Mouse (Mus musculus): Measurements from ENCODE around the gene Uchl5. TPM values are rescaled to one million over a fixed set of nuclear protein-coding genes. Genes with fewer than 3 reads are reported as not detected.

Gene Uchl5
- polyA plus RNA-seq, 1 experiment from 2014 or later = 47.5 TPM

DNA sequence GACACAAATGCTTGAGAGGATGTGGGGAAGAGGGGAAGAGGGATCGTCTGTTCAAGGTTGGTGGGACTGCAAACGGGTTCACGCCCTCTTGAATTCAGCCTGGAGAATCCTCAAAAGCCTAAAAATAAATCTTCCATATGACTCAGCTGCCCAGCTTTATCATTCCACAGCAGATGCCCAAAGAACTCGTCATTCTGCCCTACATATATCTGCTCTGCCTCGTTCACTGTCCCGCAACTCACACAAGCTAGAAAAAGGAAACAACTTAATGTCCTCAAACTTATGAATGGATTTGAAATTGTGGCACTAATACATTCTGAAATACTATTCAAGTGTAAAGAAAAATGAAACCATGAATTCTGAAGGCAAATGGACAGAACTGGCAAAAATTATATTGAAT is 3.2 kb upstream of the Uchl5 start:
- no peak for TF ChIP-seq CTCF (IDR thresholded peaks at IDR 0.05; ENCODE audit: low read depth)
- TF ChIP-seq EP300 (IDR thresholded peaks at IDR 0.05; ENCODE audit: low read depth) = no peak
- WGBS (ENCODE audit: insufficient replicate concordance) = 46% methylated on average over 6 of the region's 6 CpGs
- no peaks in the 10 kb centered on the region for H3K36me3 ChIP-seq (replicated peaks; ENCODE audit: insufficient read depth, low read length)
- no peak overlapping the region for H3K9ac ChIP-seq (replicated peaks)
- H3K4me1 ChIP-seq (ENCODE audit: insufficient read depth) = 0 out of 2 replicates have a peak, but pooled peaks cover 2% of the 10 kb centered on the region
- H3K27me3 ChIP-seq (ENCODE audit: insufficient read depth, low read length) = no peaks in the 10 kb centered on the region
- H3K4me3 ChIP-seq (ENCODE audit: low read depth, low read length) = no peak overlapping the region
- ATAC-seq = no peak
- no peak for DNase-seq
- no peaks in the 10 kb centered on the region for H3K9me3 ChIP-seq (ENCODE audit: low read length)
- H3K4me2 ChIP-seq (ENCODE audit: low read depth, low read length) = no peak overlapping the region
- no peak overlapping the region for H3K27ac ChIP-seq (ENCODE audit: low read depth)

DNA sequence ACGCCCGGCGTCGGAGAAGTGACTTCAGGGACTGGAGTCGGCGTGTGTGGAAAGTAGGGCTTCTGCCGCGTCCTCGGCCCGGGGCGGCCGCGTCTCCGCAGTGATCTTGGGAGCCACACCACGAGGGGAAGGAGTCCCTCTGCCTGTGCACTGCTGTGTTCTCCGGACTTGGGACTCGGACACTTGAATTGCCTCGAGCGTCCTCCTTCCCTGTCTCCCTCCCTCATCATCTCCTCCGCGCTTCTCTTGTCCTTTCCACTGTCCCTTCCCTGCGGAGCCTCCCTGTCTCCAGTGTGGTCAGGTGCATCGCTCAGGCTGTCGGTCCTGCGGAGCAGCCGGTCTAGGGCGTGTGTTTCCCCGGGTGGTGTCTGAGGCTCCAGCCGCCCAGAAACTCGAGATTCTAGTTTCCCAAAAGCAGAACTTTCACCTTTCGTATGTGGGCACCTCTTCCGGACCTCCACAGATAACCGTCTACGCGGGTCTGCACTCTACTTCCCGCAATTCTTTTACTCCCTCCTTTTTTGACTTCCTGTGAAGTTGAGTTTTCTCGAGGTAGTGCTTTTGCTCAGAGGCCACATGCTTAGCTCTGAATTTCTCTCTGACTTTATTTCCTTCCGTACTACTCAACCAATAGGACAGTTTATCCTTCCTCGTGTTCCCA is 616 bp downstream of the Uchl5 start:
- no peaks in the 10 kb centered on the region for H3K27me3 ChIP-seq (ENCODE audit: insufficient read depth, low read length)
- 0 out of 2 replicates have a peak, but pooled peaks cover 5% of the 10 kb centered on the region for H3K36me3 ChIP-seq (replicated peaks; ENCODE audit: insufficient read depth, low read length)
- H3K4me2 ChIP-seq (ENCODE audit: low read depth, low read length) = peak overlapping the region; percentile 81
- H3K4me1 ChIP-seq (ENCODE audit: insufficient read depth) = 0 out of 2 replicates have a peak, but pooled peaks cover 2% of the 10 kb centered on the region
- peak overlapping the region; percentile 95 for H3K4me3 ChIP-seq (ENCODE audit: low read depth, low read length)
- TF ChIP-seq EP300 (IDR thresholded peaks at IDR 0.05; ENCODE audit: low read depth) (no peak), CTCF (IDR thresholded peaks at IDR 0.05; ENCODE audit: low read depth) (no peak)
- H3K9me3 ChIP-seq (ENCODE audit: low read length) = no peaks in the 10 kb centered on the region
- DNase-seq (no peak), ATAC-seq (peak; percentile 40)
- peak overlapping the region; percentile 95 for H3K9ac ChIP-seq (replicated peaks)
- H3K27ac ChIP-seq (ENCODE audit: low read depth) = peak overlapping the region; percentile 88
- under 1% methylated on average over 38 of the region's 39 CpGs for WGBS (ENCODE audit: insufficient replicate concordance)

DNA sequence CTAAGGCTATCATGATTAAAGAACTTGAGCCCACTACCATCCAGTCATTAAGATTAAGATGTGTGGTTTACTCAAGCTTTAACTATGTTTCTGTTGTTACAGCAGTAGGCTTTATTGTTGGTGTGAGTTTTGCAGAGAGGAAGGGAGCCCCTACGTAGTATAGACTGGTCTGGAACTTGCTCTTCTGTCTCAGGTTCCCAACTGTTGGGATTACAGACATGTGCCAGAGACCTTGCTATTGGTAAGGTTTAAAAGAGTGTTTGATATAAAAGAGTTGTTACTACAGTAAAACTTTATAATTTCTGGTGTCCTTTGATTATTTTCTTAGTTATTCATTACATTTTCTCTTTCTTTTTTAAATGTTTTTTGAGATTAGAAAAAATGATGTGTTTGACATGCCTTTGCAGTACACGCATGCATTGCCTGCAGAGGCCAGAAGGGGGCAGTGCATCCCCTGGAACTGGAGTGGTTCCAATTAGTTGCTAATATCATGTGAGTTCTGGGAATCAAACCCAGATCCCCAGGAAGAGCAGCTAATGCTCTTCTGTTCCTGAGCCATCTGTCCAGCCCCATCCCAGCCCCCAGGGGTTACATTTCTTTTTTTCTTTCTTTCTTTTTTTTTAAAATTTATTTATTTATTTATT is 11.6 kb downstream of the Uchl5 start:
- TF ChIP-seq EP300 (IDR thresholded peaks at IDR 0.05; ENCODE audit: low read depth) = no peak
- peak; percentile 85 for TF ChIP-seq CTCF (IDR thresholded peaks at IDR 0.05; ENCODE audit: low read depth)
- no peak overlapping the region for H3K9ac ChIP-seq (replicated peaks)
- WGBS (ENCODE audit: insufficient replicate concordance) = 76% methylated on average over 2 of the region's 2 CpGs
- DNase-seq = peak; percentile 75
- ATAC-seq = peak; percentile 49; the same call in 1 of the 2 replicates
- H3K4me2 ChIP-seq (ENCODE audit: low read depth, low read length) = no peak overlapping the region
- no peaks in the 10 kb centered on the region for H3K27me3 ChIP-seq (ENCODE audit: insufficient read depth, low read length)
- no peak overlapping the region for H3K4me3 ChIP-seq (ENCODE audit: low read depth, low read length)
- H3K36me3 ChIP-seq (replicated peaks; ENCODE audit: insufficient read depth, low read length) = peaks cover 14% of the 10 kb centered on the region
- H3K4me1 ChIP-seq (ENCODE audit: insufficient read depth) = no peaks in the 10 kb centered on the region
- no peak overlapping the region for H3K27ac ChIP-seq (ENCODE audit: low read depth)
- no peaks in the 10 kb centered on the region for H3K9me3 ChIP-seq (ENCODE audit: low read length)

DNA sequence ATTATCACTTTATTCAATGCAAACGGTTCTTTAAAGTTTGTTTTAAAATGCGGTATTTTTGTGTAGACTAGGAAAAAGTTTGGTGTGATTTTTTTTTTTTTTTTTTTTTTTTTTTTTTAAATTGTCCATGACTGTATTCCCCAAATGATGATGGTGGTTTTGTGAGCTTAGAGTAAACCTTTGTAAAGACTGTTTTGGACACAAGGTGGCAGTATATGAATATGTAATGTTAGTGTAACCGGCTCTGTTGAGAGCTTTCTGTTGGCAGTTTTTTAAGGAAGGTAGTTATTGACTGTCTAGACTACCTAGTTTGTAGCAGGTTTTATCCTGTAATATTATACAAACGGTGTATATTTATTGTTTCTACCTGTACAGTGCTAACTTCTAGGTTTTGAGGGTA is 26.5 kb downstream of the Uchl5 start:
- ATAC-seq (peak; percentile 66), DNase-seq (no peak)
- 30% methylated on average over 4 of the region's 4 CpGs for WGBS (ENCODE audit: insufficient replicate concordance)
- Histone ChIP-seq H3K4me1 (ENCODE audit: insufficient read depth) (no peaks in the 10 kb centered on the region), H3K9ac (replicated peaks) (no peak overlapping the region), H3K27ac (ENCODE audit: low read depth) (no peak overlapping the region), H3K4me2 (ENCODE audit: low read depth, low read length) (no peak overlapping the region), H3K9me3 (ENCODE audit: low read length) (no peaks in the 10 kb centered on the region), H3K4me3 (ENCODE audit: low read depth, low read length) (no peak overlapping the region), H3K27me3 (ENCODE audit: insufficient read depth, low read length) (no peaks in the 10 kb centered on the region), H3K36me3 (replicated peaks; ENCODE audit: insufficient read depth, low read length) (peaks cover 14% of the 10 kb centered on the region)
- TF ChIP-seq EP300 (IDR thresholded peaks at IDR 0.05; ENCODE audit: low read depth) (no peak), CTCF (IDR thresholded peaks at IDR 0.05; ENCODE audit: low read depth) (peak; percentile 66)

DNA sequence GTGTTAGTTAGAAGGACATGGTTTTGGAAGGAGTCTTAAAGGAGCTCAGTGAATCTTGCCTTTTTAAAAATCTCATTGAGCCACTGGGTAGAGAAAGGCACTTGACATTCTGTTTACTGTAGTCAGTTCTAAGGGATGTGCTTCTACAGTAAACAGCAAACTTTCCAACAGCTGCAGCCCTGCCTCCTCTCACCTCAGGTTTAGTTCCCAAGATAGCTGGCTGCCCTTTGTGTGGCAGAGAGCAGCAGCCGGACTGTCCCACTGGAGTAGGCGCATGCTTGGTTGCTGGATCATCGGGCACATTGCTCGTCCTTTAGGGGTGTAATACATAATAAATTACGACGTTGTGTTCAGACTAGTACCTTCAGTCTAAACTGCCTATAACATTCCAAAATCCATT is 32.0 kb downstream of the Uchl5 start:
- Histone ChIP-seq H3K4me3 (ENCODE audit: low read depth, low read length) (no peak overlapping the region), H3K36me3 (replicated peaks; ENCODE audit: insufficient read depth, low read length) (peaks cover 11% of the 10 kb centered on the region), H3K9ac (replicated peaks) (no peak overlapping the region), H3K27ac (ENCODE audit: low read depth) (no peak overlapping the region), H3K4me2 (ENCODE audit: low read depth, low read length) (no peak overlapping the region), H3K27me3 (ENCODE audit: insufficient read depth, low read length) (no peaks in the 10 kb centered on the region), H3K4me1 (ENCODE audit: insufficient read depth) (no peaks in the 10 kb centered on the region), H3K9me3 (ENCODE audit: low read length) (no peaks in the 10 kb centered on the region)
- no peak for TF ChIP-seq CTCF (IDR thresholded peaks at IDR 0.05; ENCODE audit: low read depth)
- no peak for TF ChIP-seq EP300 (IDR thresholded peaks at IDR 0.05; ENCODE audit: low read depth)
- no peak for DNase-seq
- no peak for ATAC-seq
- WGBS (ENCODE audit: insufficient replicate concordance) = 91% methylated on average over 6 of the region's 6 CpGs

DNA sequence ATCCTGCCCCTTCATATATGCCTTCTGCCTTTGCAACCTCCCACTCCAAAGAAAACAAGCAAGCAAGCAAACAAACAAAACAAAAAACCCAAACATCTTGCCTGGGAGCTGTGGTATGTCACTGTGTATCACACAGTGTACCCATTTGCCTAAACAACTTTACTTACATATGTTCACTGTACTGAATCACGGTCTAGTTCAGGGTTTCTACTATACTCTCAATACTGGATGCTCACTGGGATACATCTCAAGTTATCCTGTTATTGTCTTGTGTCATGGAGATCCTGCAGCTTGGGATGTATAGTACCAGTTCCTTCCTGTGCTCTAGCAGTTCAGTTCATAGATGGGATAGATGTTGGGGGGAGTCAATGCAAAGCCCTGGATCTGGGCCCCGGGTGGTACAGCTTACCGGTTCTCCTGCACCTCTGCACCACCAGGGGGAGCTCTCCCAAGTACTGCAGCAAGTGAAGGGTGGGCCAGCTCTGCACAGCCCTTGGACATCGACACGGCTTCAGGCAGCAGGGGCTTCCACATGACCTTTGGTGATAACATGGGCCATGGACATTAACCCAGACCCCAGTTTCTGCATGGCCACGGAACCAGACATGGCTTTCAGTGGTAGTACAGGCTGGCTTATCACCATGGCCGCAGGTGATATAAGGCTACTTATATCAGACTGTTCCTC is 36.7 kb downstream of the Uchl5 start:
- Histone ChIP-seq H3K27ac (ENCODE audit: low read depth) (no peak overlapping the region), H3K4me1 (ENCODE audit: insufficient read depth) (no peaks in the 10 kb centered on the region), H3K36me3 (replicated peaks; ENCODE audit: insufficient read depth, low read length) (peaks cover 2% of the 10 kb centered on the region), H3K4me3 (ENCODE audit: low read depth, low read length) (no peak overlapping the region), H3K4me2 (ENCODE audit: low read depth, low read length) (no peak overlapping the region), H3K9ac (replicated peaks) (no peak overlapping the region), H3K9me3 (ENCODE audit: low read length) (no peaks in the 10 kb centered on the region), H3K27me3 (ENCODE audit: insufficient read depth, low read length) (no peaks in the 10 kb centered on the region)
- 36% methylated on average over 7 of the region's 7 CpGs for WGBS (ENCODE audit: insufficient replicate concordance)
- peak; percentile 81 for ATAC-seq
- TF ChIP-seq CTCF (IDR thresholded peaks at IDR 0.05; ENCODE audit: low read depth) (peak; percentile 93), EP300 (IDR thresholded peaks at IDR 0.05; ENCODE audit: low read depth) (no peak)
- peak; percentile 85 for DNase-seq

Data from liver, postnatal 0 days (tissue).